Mouse (Mus musculus): ENCODE measurements around the gene Col6a2. TPM values are rescaled to one million over a fixed set of nuclear protein-coding genes. Genes with fewer than 3 reads are reported as not detected.

Gene Col6a2
- total and polyA plus RNA-seq, 2 experiments from 2014 or later, result 19.1 to 32.6 TPM

GRCm38 (mm10) chr10:76641894-76642627 lies 18.6 kb upstream of the Col6a2 start:
- no peak overlapping the region for H3K4me3 ChIP-seq (ENCODE audit: low read depth, low read length)
- DNase-seq (ENCODE audit: low spot score) (no peak), ATAC-seq (ENCODE audit: low FRiP score) (no peak)
- H3K27me3 ChIP-seq (ENCODE audit: insufficient read depth, low read length), result no peaks in the 10 kb centered on the region
- WGBS, result 80% methylated on average over 13 of the region's 13 CpGs
- H3K36me3 ChIP-seq (ENCODE audit: insufficient read depth, low read length), result no peaks in the 10 kb centered on the region
- H3K9me3 ChIP-seq (ENCODE audit: low read length), result no peaks in the 10 kb centered on the region
- no peak overlapping the region for H3K4me2 ChIP-seq (ENCODE audit: low read depth, low read length, poor library complexity, severe bottlenecking)
- TF ChIP-seq CTCF (IDR thresholded peaks at IDR 0.05), result no peak
- H3K9ac ChIP-seq (replicated peaks; ENCODE audit: low read length, poor library complexity, severe bottlenecking), result no peak overlapping the region
- H3K4me1 ChIP-seq (ENCODE audit: insufficient read depth, low read length), result no peaks in the 10 kb centered on the region
- H3K27ac ChIP-seq (ENCODE audit: low read depth, low read length), result no peak overlapping the region

GRCm38 (mm10) chr10:76639952-76640351 lies 16.5 kb upstream of the Col6a2 start:
- Histone ChIP-seq H3K4me3 (ENCODE audit: low read depth, low read length) (no peak overlapping the region), H3K27me3 (ENCODE audit: insufficient read depth, low read length) (no peaks in the 10 kb centered on the region), H3K9ac (replicated peaks; ENCODE audit: low read length, poor library complexity, severe bottlenecking) (no peak overlapping the region), H3K36me3 (ENCODE audit: insufficient read depth, low read length) (no peaks in the 10 kb centered on the region), H3K4me2 (ENCODE audit: low read depth, low read length, poor library complexity, severe bottlenecking) (no peak overlapping the region), H3K4me1 (ENCODE audit: insufficient read depth, low read length) (no peaks in the 10 kb centered on the region), H3K9me3 (ENCODE audit: low read length) (no peaks in the 10 kb centered on the region), H3K27ac (ENCODE audit: low read depth, low read length) (no peak overlapping the region)
- WGBS, result 93% methylated on average over 2 of the region's 2 CpGs
- DNase-seq (ENCODE audit: low spot score), result no peak
- no peak for TF ChIP-seq CTCF (IDR thresholded peaks at IDR 0.05)
- no peak for ATAC-seq (ENCODE audit: low FRiP score)

DNA sequence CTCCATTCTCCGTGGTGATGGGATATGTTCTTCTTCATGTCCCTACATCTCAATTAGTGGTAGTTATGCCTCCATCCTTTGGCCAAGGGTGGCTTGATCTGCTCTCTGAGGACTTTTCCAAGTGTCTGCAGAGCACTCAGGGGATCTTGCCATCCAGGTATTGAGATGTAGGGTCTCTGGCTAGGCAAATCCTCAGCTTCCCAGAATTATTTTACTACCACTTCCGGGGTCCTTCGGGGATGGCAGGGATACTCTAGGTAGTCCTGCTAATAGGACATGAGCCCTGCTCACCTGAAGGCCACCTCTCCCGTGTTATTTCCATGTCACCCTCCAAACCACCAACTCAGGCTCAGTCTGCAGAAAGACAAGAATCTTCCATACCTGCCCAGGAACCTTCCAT lies 13.2 kb upstream of the Col6a2 start:
- no peaks in the 10 kb centered on the region for H3K9me3 ChIP-seq (ENCODE audit: low read length)
- no peaks in the 10 kb centered on the region for H3K4me1 ChIP-seq (ENCODE audit: insufficient read depth, low read length)
- no peaks in the 10 kb centered on the region for H3K27me3 ChIP-seq (ENCODE audit: insufficient read depth, low read length)
- H3K4me2 ChIP-seq (ENCODE audit: low read depth, low read length, poor library complexity, severe bottlenecking), result no peak overlapping the region
- no peak for TF ChIP-seq CTCF (IDR thresholded peaks at IDR 0.05)
- DNase-seq (ENCODE audit: low spot score) (no peak), ATAC-seq (ENCODE audit: low FRiP score) (no peak)
- no peak overlapping the region for H3K4me3 ChIP-seq (ENCODE audit: low read depth, low read length)
- H3K27ac ChIP-seq (ENCODE audit: low read depth, low read length), result no peak overlapping the region
- no peak overlapping the region for H3K9ac ChIP-seq (replicated peaks; ENCODE audit: low read length, poor library complexity, severe bottlenecking)
- H3K36me3 ChIP-seq (ENCODE audit: insufficient read depth, low read length), result no peaks in the 10 kb centered on the region
- 87% methylated on average over 4 of the region's 4 CpGs for WGBS

- Histone ChIP-seq H3K4me1 (ENCODE audit: insufficient read depth, low read length) (no peaks in the 10 kb centered on the region), H3K9ac (replicated peaks; ENCODE audit: low read length, poor library complexity, severe bottlenecking) (no peak overlapping the region), H3K27ac (ENCODE audit: low read depth, low read length) (no peak overlapping the region), H3K9me3 (ENCODE audit: low read length) (no peaks in the 10 kb centered on the region), H3K36me3 (ENCODE audit: insufficient read depth, low read length) (no peaks in the 10 kb centered on the region), H3K4me3 (ENCODE audit: low read depth, low read length) (no peak overlapping the region), H3K27me3 (ENCODE audit: insufficient read depth, low read length) (no peaks in the 10 kb centered on the region), H3K4me2 (ENCODE audit: low read depth, low read length, poor library complexity, severe bottlenecking) (no peak overlapping the region)
- DNase-seq (ENCODE audit: low spot score) (no peak), ATAC-seq (ENCODE audit: low FRiP score) (no peak)
- TF ChIP-seq CTCF (IDR thresholded peaks at IDR 0.05), result no peak
- WGBS, result 68% methylated on average over 3 of the region's 3 CpGs
Observed at GRCm38 (mm10) chr10:76636026-76636425, 12.6 kb upstream of the Col6a2 start.

- Histone ChIP-seq H3K9me3 (ENCODE audit: low read length) (no peaks in the 10 kb centered on the region), H3K27me3 (ENCODE audit: insufficient read depth, low read length) (no peaks in the 10 kb centered on the region), H3K4me1 (ENCODE audit: insufficient read depth, low read length) (no peaks in the 10 kb centered on the region), H3K27ac (ENCODE audit: low read depth, low read length) (no peak overlapping the region), H3K4me3 (ENCODE audit: low read depth, low read length) (no peak overlapping the region), H3K4me2 (ENCODE audit: low read depth, low read length, poor library complexity, severe bottlenecking) (no peak overlapping the region), H3K36me3 (ENCODE audit: insufficient read depth, low read length) (no peaks in the 10 kb centered on the region), H3K9ac (replicated peaks; ENCODE audit: low read length, poor library complexity, severe bottlenecking) (no peak overlapping the region)
- 89% methylated on average over 5 of the region's 5 CpGs for WGBS
- no peak for TF ChIP-seq CTCF (IDR thresholded peaks at IDR 0.05)
- ATAC-seq (ENCODE audit: low FRiP score), result no peak
- DNase-seq (ENCODE audit: low spot score), result no peak
Observed at GRCm38 (mm10) chr10:76634584-76634983, 11.2 kb upstream of the Col6a2 start.

- no peak overlapping the region for H3K27ac ChIP-seq (ENCODE audit: low read depth, low read length)
- H3K9me3 ChIP-seq (ENCODE audit: low read length), result no peaks in the 10 kb centered on the region
- no peak for ATAC-seq (ENCODE audit: low FRiP score)
- TF ChIP-seq CTCF (IDR thresholded peaks at IDR 0.05), result no peak
- H3K9ac ChIP-seq (replicated peaks; ENCODE audit: low read length, poor library complexity, severe bottlenecking), result no peak overlapping the region
- 47% methylated on average over 7 of the region's 7 CpGs for WGBS
- H3K4me3 ChIP-seq (ENCODE audit: low read depth, low read length), result no peak overlapping the region
- no peaks in the 10 kb centered on the region for H3K36me3 ChIP-seq (ENCODE audit: insufficient read depth, low read length)
- no peak for DNase-seq (ENCODE audit: low spot score)
- H3K4me1 ChIP-seq (ENCODE audit: insufficient read depth, low read length), result no peaks in the 10 kb centered on the region
- H3K4me2 ChIP-seq (ENCODE audit: low read depth, low read length, poor library complexity, severe bottlenecking), result no peak overlapping the region
- no peaks in the 10 kb centered on the region for H3K27me3 ChIP-seq (ENCODE audit: insufficient read depth, low read length)
Observed at GRCm38 (mm10) chr10:76634094-76634571, 10.7 kb upstream of the Col6a2 start.

All from midbrain, postnatal 0 days (tissue).